Mouse (Mus musculus): ENCODE measurements around the gene Pgs1. TPM values are rescaled to one million over a fixed set of nuclear protein-coding genes. Genes with fewer than 3 reads are reported as not detected.
A peak's percentile ranks its signal among the peaks of the same experiment; 100 is the strongest.

Pgs1 gene
- polyA plus RNA-seq (2015; fragmentation: Nextera tagmentation; extraction: Ambion mirVana), result 62.5 and 63.5 TPM in 2 replicates

GRCm38 (mm10) chr11:117986126-117987031 lies at the start of gene Pgs1:
TSS of gene Pgs1 (plus strand) at chr11:117986292.
- Histone ChIP-seq H3K27ac (peak within 1 kb of the TSS; percentile 89), H3K9me3 (no peaks in the 10 kb centered on the region), H3K4me3 (peak within 1 kb of the TSS; percentile 99), H3K36me3 (replicated peaks) (no peaks in the 10 kb centered on the region), H3K4me1 (peaks cover 50% of the 10 kb centered on the region), H3K9ac (peak within 1 kb of the TSS; percentile 92), H3K27me3 (replicated peaks) (no peaks in the 10 kb centered on the region), H3K4me2 (peak within 1 kb of the TSS; percentile 88)
- ATAC-seq (replicated peaks), result peak; percentile 92
- WGBS, result 6% methylated on average over 51 of the region's 51 CpGs

GRCm38 (mm10) chr11:117939004-117939730 lies 46.9 kb upstream of the Pgs1 start:
- H3K27ac ChIP-seq, result peak overlapping the region; percentile 67
- H3K4me2 ChIP-seq, result peak overlapping the region; percentile 21
- peaks cover 38% of the 10 kb centered on the region for H3K4me1 ChIP-seq
- H3K9ac ChIP-seq, result no peak overlapping the region
- 23% methylated on average over 4 of the region's 4 CpGs for WGBS
- ATAC-seq (replicated peaks), result no peak
- H3K4me3 ChIP-seq, result no peak overlapping the region
- H3K27me3 ChIP-seq (replicated peaks), result 0 out of 2 replicates have a peak, but pooled peaks cover 2% of the 10 kb centered on the region
- no peaks in the 10 kb centered on the region for H3K36me3 ChIP-seq (replicated peaks)
- no peaks in the 10 kb centered on the region for H3K9me3 ChIP-seq

GRCm38 (mm10) chr11:117939741-117940285 lies 46.3 kb upstream of the Pgs1 start:
- ATAC-seq (replicated peaks), result peak; percentile 87
- Histone ChIP-seq H3K4me3 (no peak overlapping the region), H3K4me2 (peak overlapping the region; percentile 21), H3K9ac (no peak overlapping the region), H3K4me1 (peaks cover 38% of the 10 kb centered on the region), H3K27me3 (replicated peaks) (0 out of 2 replicates have a peak, but pooled peaks cover 2% of the 10 kb centered on the region), H3K9me3 (no peaks in the 10 kb centered on the region), H3K36me3 (replicated peaks) (no peaks in the 10 kb centered on the region), H3K27ac (peak overlapping the region; percentile 67)
- WGBS, result 2% methylated on average over 7 of the region's 7 CpGs

- no peak for ATAC-seq (replicated peaks)
- no peak overlapping the region for H3K9ac ChIP-seq
- WGBS, result 91% methylated on average over 6 of the region's 6 CpGs
- no peaks in the 10 kb centered on the region for H3K9me3 ChIP-seq
- no peak overlapping the region for H3K4me3 ChIP-seq
- 0 out of 2 replicates have a peak, but pooled peaks cover 2% of the 10 kb centered on the region for H3K27me3 ChIP-seq (replicated peaks)
- H3K4me1 ChIP-seq, result peaks cover 34% of the 10 kb centered on the region
- no peaks in the 10 kb centered on the region for H3K36me3 ChIP-seq (replicated peaks)
- H3K27ac ChIP-seq, result peak overlapping the region; percentile 67; the same call in 1 of the 2 replicates
- H3K4me2 ChIP-seq, result no peak overlapping the region
Measured at GRCm38 (mm10) chr11:117940881-117941280, 45.2 kb upstream of the Pgs1 start.

GRCm38 (mm10) chr11:117941325-117941834 lies 44.7 kb upstream of the Pgs1 start:
- Histone ChIP-seq H3K4me1 (peaks cover 29% of the 10 kb centered on the region), H3K9ac (no peak overlapping the region), H3K27me3 (replicated peaks) (0 out of 2 replicates have a peak, but pooled peaks cover 2% of the 10 kb centered on the region), H3K4me2 (no peak overlapping the region), H3K36me3 (replicated peaks) (no peaks in the 10 kb centered on the region), H3K27ac (no peak overlapping the region), H3K4me3 (no peak overlapping the region), H3K9me3 (no peaks in the 10 kb centered on the region)
- ATAC-seq (replicated peaks), result no peak
- 86% methylated on average over 8 of the region's 8 CpGs for WGBS

- Histone ChIP-seq H3K4me3 (no peak overlapping the region), H3K9ac (no peak overlapping the region), H3K9me3 (no peaks in the 10 kb centered on the region), H3K36me3 (replicated peaks) (no peaks in the 10 kb centered on the region), H3K27ac (no peak overlapping the region), H3K4me2 (no peak overlapping the region), H3K4me1 (peaks cover 26% of the 10 kb centered on the region), H3K27me3 (replicated peaks) (0 out of 2 replicates have a peak, but pooled peaks cover 2% of the 10 kb centered on the region)
- no peak for ATAC-seq (replicated peaks)
- 19% methylated on average over 4 of the region's 4 CpGs for WGBS
Measured at GRCm38 (mm10) chr11:117941848-117942247, 44.2 kb upstream of the Pgs1 start.

- WGBS, result 80% methylated on average over 11 of the region's 11 CpGs
- no peak overlapping the region for H3K9ac ChIP-seq
- H3K4me2 ChIP-seq, result no peak overlapping the region
- ATAC-seq (replicated peaks), result no peak
- no peaks in the 10 kb centered on the region for H3K9me3 ChIP-seq
- H3K27ac ChIP-seq, result no peak overlapping the region
- no peak overlapping the region for H3K4me3 ChIP-seq
- peaks cover 11% of the 10 kb centered on the region for H3K4me1 ChIP-seq
- no peaks in the 10 kb centered on the region for H3K27me3 ChIP-seq (replicated peaks)
- no peaks in the 10 kb centered on the region for H3K36me3 ChIP-seq (replicated peaks)
Measured at GRCm38 (mm10) chr11:117946195-117946979, 39.7 kb upstream of the Pgs1 start.

- Histone ChIP-seq H3K4me3 (no peak overlapping the region), H3K9ac (no peak overlapping the region), H3K27ac (no peak overlapping the region), H3K4me1 (peaks cover 9% of the 10 kb centered on the region), H3K27me3 (replicated peaks) (no peaks in the 10 kb centered on the region), H3K4me2 (no peak overlapping the region), H3K9me3 (no peaks in the 10 kb centered on the region), H3K36me3 (replicated peaks) (no peaks in the 10 kb centered on the region)
- ATAC-seq (replicated peaks), result no peak
- 82% methylated on average over 10 of the region's 10 CpGs for WGBS
Measured at GRCm38 (mm10) chr11:117946996-117947419, 39.1 kb upstream of the Pgs1 start.

GRCm38 (mm10) chr11:117949392-117950091 lies 36.5 kb upstream of the Pgs1 start:
- no peaks in the 10 kb centered on the region for H3K36me3 ChIP-seq (replicated peaks)
- peak overlapping the region; percentile 43 for H3K4me2 ChIP-seq
- H3K27ac ChIP-seq, result no peak overlapping the region
- H3K9me3 ChIP-seq, result no peaks in the 10 kb centered on the region
- WGBS, result 3% methylated on average over 49 of the region's 49 CpGs
- peak overlapping the region; percentile 17 for H3K4me3 ChIP-seq
- H3K4me1 ChIP-seq, result peaks cover 13% of the 10 kb centered on the region
- H3K27me3 ChIP-seq (replicated peaks), result no peaks in the 10 kb centered on the region
- peak; percentile 72 for ATAC-seq (replicated peaks)
- peak overlapping the region; percentile 15; the same call in 1 of the 2 replicates for H3K9ac ChIP-seq

- Histone ChIP-seq H3K27ac (no peak overlapping the region), H3K4me1 (peaks cover 13% of the 10 kb centered on the region), H3K9ac (no peak overlapping the region), H3K9me3 (no peaks in the 10 kb centered on the region), H3K4me2 (no peak overlapping the region), H3K27me3 (replicated peaks) (no peaks in the 10 kb centered on the region), H3K36me3 (replicated peaks) (no peaks in the 10 kb centered on the region), H3K4me3 (no peak overlapping the region)
- 77% methylated on average over 6 of the region's 6 CpGs for WGBS
- no peak for ATAC-seq (replicated peaks)
Measured at GRCm38 (mm10) chr11:117951391-117951790, 34.7 kb upstream of the Pgs1 start.

Data from midbrain, embryonic 15.5 days (tissue).